Mouse (Mus musculus): ENCODE measurements around the gene Gm17542.
"Not testable (repeated sequence)": the region's sequence is repeated elsewhere in the genome, so short reads cannot be mapped to it uniquely, and the experiment has no call there.

Gm17542 gene

GRCm38 (mm10) chr10:58718110-58718509 lies at the start of gene Gm17542:
Gene Gm17542, minus strand, starts transcription at chr10:58718210.
- DNase-seq, result not testable (repeated sequence)

DNA sequence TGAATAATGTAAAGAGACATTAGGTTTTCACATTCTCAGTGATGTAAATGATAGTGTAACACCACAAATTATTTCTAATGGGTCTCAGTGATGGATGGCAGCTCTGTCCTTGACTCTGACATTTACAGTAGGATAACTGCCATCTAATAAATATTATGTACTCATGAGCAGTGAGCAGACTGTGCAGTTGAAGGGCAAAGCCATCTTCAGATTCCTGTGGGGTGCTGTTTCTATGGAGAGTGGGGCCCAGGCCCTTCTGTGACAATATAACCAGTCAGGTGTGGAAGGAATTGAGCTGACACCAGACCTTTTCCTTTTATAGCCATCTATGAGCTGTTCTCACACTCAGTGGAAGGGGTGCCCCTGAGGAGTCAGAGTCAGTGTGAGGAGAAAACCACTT lies 21.8 kb upstream of the Gm17542 start:
- DNase-seq, result no peak

DNA sequence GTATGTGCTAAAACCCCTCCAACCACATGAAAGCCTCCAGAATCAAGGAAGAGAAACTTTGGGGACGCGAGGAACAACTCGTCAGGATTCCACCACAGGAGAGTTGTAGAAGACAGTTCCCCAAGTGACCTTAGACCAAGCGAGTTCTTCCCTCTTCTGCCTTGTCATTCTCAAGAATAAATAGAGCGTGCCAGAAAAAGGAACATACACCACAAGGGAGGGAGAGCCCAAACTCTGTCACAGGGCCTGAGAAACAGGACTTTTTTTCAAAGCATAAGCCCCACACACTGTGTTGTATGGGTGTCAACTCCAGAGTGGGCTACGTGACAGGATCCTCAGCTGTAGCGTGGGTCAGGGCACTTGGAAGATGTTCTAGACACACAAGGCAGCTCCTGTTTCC lies 20.1 kb upstream of the Gm17542 start:
- DNase-seq, result no peak

DNA sequence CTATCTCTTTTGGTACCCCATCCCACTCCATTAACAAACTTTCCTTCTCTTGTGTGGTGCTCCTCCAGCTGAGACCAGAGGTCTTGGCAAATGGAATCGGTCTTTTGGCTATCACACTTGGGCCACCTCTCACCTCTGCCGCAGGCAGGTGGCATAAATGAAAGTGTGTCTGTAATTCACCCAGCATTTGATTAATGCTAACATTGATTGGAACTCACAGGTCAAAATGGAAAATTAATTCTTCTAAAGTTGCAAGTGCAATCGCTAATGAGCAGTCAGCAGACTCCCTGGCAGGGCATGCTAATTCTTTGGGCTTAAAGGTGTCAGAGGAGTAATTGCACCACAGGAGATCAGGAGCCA lies 3.2 kb downstream of the Gm17542 start:
- DNase-seq, result no peak

GRCm38 (mm10) chr10:58713855-58714788 lies 3.9 kb downstream of the Gm17542 start:
- peak in 1 of 2 experiments; percentile 3 for DNase-seq

- DNase-seq, result no peak
Measured at GRCm38 (mm10) chr10:58713225-58713624, 4.8 kb downstream of the Gm17542 start.

DNA sequence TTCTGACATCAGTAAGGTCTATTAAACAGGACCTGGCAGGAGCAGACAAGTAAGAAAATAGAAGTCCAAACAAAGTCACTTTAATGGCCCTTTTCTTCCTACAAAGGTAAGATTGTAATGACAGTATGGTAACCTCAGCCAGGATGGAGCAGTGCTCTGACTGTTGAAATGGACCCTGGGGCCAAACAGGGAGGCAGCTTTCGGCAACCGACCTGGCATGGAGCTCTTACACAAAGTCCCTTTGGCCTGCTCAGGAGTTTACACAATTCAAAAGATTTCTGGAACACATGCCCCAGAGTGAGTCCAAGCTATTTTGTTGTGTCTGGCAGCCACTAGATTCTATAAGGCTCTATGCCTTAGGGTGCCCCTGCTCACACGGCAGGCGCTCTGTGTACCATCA lies 9.0 kb downstream of the Gm17542 start:
- no peak for DNase-seq

GRCm38 (mm10) chr10:58700578-58700977 lies 17.4 kb downstream of the Gm17542 start:
- DNase-seq, result no peak

DNA sequence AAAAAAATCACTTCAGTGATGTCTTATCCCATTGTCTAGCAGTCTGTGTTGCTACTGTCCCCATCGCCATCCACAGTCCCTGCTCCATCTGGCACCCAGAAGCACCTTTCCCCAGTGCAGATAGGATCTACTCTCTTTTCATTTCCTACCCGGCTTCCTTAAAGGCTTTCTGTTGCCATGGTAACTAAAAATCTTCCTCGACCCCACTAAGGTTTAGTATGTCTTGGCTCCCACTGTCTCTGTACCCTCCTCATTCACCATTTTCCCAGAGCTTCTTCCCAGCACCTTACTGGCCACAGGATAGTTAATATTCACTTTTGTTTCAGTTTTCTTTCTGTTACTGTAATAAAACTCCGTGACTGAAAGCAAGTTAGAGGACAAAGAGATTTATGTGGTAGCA lies 17.9 kb downstream of the Gm17542 start:
- DNase-seq, result no peak

DNA sequence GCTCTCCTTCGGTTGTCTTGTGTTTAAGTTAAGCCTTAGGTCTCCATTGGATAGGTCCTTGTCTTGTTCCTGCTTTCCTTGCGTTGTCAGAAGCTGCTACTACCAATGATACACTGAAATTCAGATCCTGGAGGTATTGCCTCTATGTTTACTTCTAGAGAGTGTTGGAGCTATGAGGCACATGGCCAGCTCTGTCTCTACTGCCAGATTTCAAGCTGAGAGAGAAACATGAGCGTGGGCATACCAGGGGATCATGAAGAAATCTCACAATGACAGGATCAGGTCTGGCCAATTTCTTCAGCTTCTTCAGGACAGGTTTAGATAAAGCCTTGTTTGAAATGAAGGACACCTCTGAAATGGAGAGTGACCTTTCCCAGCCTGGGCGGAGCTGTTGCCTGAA lies 19.1 kb downstream of the Gm17542 start:
- DNase-seq, result no peak

DNA sequence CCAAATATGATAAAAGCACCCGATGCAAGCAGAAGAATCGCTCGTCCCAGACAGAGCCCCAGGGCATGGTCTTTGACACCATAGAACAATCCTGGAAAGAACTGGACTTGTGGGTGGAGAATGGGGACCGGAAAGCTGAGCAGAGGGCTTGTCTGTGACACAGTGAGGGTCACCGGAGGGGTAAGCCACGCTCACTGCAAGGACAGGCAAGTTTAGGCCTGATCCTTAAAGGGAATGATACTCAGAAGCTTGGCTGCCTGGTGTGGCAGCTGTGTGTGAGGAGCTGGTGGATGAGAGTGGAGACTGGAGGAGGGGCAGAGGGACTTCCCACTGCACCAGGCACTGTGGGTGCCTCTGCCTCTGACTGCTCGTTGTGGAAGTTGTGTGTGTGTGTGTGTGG lies 27.0 kb downstream of the Gm17542 start:
- no peak for DNase-seq

DNA sequence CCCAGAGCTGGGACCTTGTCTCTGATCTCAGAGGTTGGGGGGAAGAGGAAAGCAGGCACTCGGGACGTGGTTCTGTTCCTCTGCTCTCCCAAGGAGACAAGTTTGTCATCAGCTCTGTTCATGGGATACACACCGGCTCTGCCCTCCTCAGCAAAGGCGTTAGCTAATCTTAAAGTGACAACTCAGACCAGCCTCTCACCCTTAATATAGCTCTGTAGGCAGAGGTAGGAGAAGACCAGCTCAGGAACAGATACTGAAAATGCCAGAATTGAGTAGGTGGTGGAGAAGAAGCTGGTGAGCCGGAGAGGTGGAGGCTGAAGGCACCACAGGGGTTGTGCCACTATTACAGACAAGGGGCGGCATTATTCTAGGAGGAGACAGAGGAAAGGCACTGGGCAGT lies 38.7 kb downstream of the Gm17542 start:
- no peak for DNase-seq

DNA sequence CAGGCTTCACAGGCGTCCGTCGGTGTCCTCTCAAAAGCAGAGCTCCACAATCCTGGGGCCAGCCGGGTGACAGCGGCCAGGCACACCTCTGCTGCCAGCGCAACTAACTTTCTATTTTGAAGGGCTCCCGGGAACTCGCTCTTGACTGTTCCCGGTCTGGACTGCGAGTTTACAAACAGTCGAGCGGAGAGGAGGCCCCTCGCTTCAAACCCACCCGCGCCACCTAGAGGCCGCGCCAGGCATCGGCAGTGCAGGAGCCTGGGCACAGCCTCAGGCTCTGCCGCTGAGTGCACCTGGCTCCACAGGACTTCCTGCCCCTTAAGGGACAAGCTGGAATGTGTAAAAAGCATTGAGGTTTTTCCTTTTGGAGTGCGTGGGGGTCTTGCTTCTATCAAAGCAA lies 42.5 kb downstream of the Gm17542 start, which contains the start of gene Edar:
Gene Edar, minus strand, starts transcription at position 122 of the 400 bp plus-strand sequence.
- DNase-seq, result peak; percentile 30 to 63

DNA sequence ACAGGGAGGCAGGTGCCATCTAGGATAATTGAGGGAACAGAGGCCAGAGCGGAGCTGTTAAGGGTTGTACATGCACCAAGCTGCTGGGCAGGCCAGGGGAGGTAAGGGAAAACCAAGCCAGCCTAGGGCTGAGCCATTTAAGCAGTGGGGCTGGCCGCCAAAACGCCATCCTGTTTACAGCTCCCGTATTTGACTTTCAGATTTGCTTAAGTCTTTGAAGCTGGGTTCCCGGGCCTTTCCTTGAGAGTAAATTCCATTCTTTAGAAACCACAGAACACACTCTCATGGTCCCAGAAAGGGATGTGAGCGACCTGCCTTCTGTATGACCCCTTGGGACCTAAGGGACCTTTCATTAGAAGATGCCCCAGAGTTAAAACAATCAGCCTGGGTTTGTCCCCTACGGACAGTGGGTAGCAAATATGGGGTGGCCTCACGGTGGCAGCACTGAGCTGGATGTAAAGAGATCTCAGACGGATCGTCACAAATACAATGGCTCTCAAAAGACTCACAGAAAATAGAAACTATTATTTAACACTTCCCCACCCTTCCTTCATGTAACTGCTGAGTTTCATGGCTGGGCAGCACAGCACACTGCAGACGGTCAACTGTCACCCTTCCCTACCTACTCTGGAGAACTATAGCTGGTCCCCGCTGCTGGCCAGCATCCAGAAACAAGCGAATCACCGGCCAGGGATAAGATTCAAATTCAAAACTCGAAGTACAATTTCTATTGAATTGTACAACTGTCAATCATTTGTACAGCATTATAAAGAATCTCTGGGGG lies 44.5 kb downstream of the Gm17542 start:
- peak; percentile 34 to 75 for DNase-seq

DNA sequence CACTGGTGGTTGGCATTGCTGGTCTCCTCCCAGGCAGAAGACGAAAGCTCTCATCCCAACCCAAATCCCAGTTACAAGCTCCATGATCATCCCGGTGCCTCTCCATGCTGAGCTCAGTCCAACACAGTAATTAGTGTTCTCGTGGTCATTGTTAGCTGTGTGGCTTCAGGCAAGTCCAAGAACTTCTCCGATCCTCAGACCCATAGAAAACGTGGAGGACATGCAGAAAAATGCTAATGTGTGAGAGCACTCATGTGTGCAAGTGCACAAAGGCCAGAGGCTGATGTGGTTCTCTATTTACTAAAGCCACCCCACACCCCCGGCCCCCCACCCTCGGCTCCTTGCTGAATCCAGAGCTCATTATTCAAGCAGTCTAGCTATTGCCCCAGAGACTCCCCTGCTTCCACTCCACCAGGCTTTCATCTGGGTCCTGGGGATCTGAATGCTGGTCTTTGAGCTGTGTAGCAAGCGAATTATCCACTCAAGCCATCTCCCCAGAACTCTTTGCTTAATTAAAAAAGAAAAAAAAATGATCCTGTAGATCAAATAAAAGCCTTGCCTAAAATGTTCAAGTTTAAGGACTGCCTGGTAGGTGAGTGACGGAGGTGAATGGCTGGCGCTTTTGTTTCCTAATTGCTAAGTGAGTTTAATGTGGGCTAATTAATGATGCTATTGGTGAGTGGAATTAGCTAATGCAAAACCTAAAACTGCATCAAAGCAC lies 45.3 kb downstream of the Gm17542 start:
- DNase-seq, result no peak

DNA sequence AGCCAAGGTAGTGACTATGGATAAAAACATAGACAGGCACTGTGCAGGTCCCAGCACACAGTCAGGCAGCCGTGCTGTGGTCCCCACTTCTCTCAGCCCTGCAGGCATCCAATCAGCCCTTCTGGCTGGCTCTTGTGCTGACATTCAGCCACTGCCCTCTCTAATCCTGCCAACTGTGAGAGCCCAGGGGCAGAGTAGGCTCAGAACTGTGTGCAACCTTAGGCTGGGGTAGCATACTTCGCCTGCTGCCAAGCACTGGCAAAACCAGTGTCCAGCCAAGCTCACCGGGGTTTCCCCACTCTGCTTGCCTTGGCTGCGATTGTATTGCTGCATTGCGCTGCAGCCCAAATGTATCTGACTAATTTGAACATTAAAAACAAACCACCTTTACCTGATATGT lies 54.1 kb downstream of the Gm17542 start:
- no peak for DNase-seq
